Mouse (Mus musculus): Measurements from ENCODE around the gene Bcorl1. TPM values are rescaled to one million over a fixed set of nuclear protein-coding genes. Genes with fewer than 3 reads are reported as not detected.

The Bcorl1 gene
- total RNA-seq (2023): 1 to 10 TPM; 5.7 to 9.1 TPM

GRCm38 (mm10) chrX:48341141-48341540 is at the start of gene Bcorl1:
TSS of gene Bcorl1 (plus strand) at chrX:48341358.

Other genes with a start within 250 kb of the Bcorl1 start
- not detected for gene Xpnpep2, start 232.6 kb upstream of the Bcorl1 start, total RNA-seq (2023)
- gene Sash3, start 194.9 kb upstream of the Bcorl1 start, total RNA-seq (2023): 100 to 1,000 TPM; 224 to 227 TPM
- 10 to 100 TPM; 27.5 to 31.6 TPM for gene Zdhhc9, start 132.5 kb upstream of the Bcorl1 start, total RNA-seq (2023)
- gene Utp14a, start 84.5 kb upstream of the Bcorl1 start, total RNA-seq (2023): 10 to 100 TPM; 41.8 to 48.2 TPM
- 100 to 1,000 TPM in 1 of 2 experiments, 10 to 100 TPM in 1; 96.8 to 118 TPM for gene Elf4, start 121.8 kb downstream of the Bcorl1 start, total RNA-seq (2023)
- gene Aifm1, start 172.2 kb downstream of the Bcorl1 start, total RNA-seq (2023): 10 to 100 TPM; 23.5 to 24.3 TPM
- gene Rab33a, start 177.9 kb downstream of the Bcorl1 start, total RNA-seq (2023): not detected

All from B cell, adult 67 days (primary cell).